Mouse (Mus musculus): ENCODE results near the gene Gal3st3. TPM values are rescaled to one million over a fixed set of nuclear protein-coding genes. Genes with fewer than 3 reads are reported as not detected.

Gene Gal3st3
- polyA plus RNA-seq (2014; fragmentation: Nextera tagmentation; extraction: Ambion mirVana) = 6.4 and 6.7 TPM in 2 replicates

GRCm38 (mm10) chr19:5297903-5298800 is at the start of gene Gal3st3:
TSS of gene Gal3st3 (plus strand) at chr19:5298331.
- ATAC-seq (ENCODE audit: insufficient number of reproducible peaks, insufficient read depth, low FRiP score, low read depth) = no peak
- H3K4me1 ChIP-seq (ENCODE audit: control insufficient read depth in 2 of 2, insufficient read depth in 2 of 2, low read length in 2 of 2) = peaks cover 12 to 29% of the 10 kb centered on the region in 2 experiments
- peaks cover 11% of the 10 kb centered on the region for H3K36me3 ChIP-seq (ENCODE audit: control insufficient read depth, insufficient read depth, low read length)
- peak within 1 kb of the TSS; percentile 21 to 64; a peak in 3 of 4 replicates for H3K27ac ChIP-seq (replicated peaks in 1 of 2; ENCODE audit: control insufficient read depth in 1 of 2, insufficient read depth in 1 of 2, low read depth in 2 of 2, low read length in 2 of 2)
- peak within 1 kb of the TSS; percentile 75 for H3K9ac ChIP-seq (ENCODE audit: low read length)
- H3K4me2 ChIP-seq (ENCODE audit: low read length) = peak within 1 kb of the TSS; percentile 88
- WGBS = 7% methylated on average over 32 of the region's 32 CpGs
- H3K4me3 ChIP-seq (ENCODE audit: control insufficient read depth in 1 of 2, insufficient read depth in 1 of 2, low read depth in 1 of 2, low read length in 2 of 2) = peak within 1 kb of the TSS; percentile 48 to 49
- H3K9me3 ChIP-seq (ENCODE audit: control insufficient read depth, low read length) = no peaks in the 10 kb centered on the region
- H3K27me3 ChIP-seq (ENCODE audit: control insufficient read depth, insufficient read depth, low read length) = no peaks in the 10 kb centered on the region

- WGBS = 52% methylated on average over 3 of the region's 3 CpGs
- H3K9ac ChIP-seq (ENCODE audit: low read length) = no peak overlapping the region
- no peak for ATAC-seq (ENCODE audit: insufficient number of reproducible peaks, insufficient read depth, low FRiP score, low read depth)
- no peaks in the 10 kb centered on the region for H3K9me3 ChIP-seq (ENCODE audit: control insufficient read depth, low read length)
- no peak overlapping the region for H3K4me3 ChIP-seq (ENCODE audit: control insufficient read depth in 1 of 2, insufficient read depth in 1 of 2, low read depth in 1 of 2, low read length in 2 of 2)
- H3K4me2 ChIP-seq (ENCODE audit: low read length) = no peak overlapping the region
- no peaks in the 10 kb centered on the region for H3K36me3 ChIP-seq (ENCODE audit: control insufficient read depth, insufficient read depth, low read length)
- H3K4me1 ChIP-seq (ENCODE audit: control insufficient read depth in 2 of 2, insufficient read depth in 2 of 2, low read length in 2 of 2) = peaks cover 0 to 13% of the 10 kb centered on the region in 2 experiments; a peak in 2 of 4 replicates
- H3K27ac ChIP-seq (replicated peaks in 1 of 2; ENCODE audit: control insufficient read depth in 1 of 2, insufficient read depth in 1 of 2, low read depth in 2 of 2, low read length in 2 of 2) = no peak overlapping the region
- no peaks in the 10 kb centered on the region for H3K27me3 ChIP-seq (ENCODE audit: control insufficient read depth, insufficient read depth, low read length)
Measured at GRCm38 (mm10) chr19:5257140-5257539, 41.0 kb upstream of the Gal3st3 start.

GRCm38 (mm10) chr19:5267015-5267414 is 31.1 kb upstream of the Gal3st3 start:
- H3K9me3 ChIP-seq (ENCODE audit: control insufficient read depth, low read length) = no peaks in the 10 kb centered on the region
- H3K4me1 ChIP-seq (ENCODE audit: control insufficient read depth in 2 of 2, insufficient read depth in 2 of 2, low read length in 2 of 2) = peaks cover under 1 to 52% of the 10 kb centered on the region in 2 experiments; a peak in 3 of 4 replicates
- no peaks in the 10 kb centered on the region for H3K36me3 ChIP-seq (ENCODE audit: control insufficient read depth, insufficient read depth, low read length)
- no peak overlapping the region for H3K4me2 ChIP-seq (ENCODE audit: low read length)
- no peak overlapping the region for H3K9ac ChIP-seq (ENCODE audit: low read length)
- H3K27me3 ChIP-seq (ENCODE audit: control insufficient read depth, insufficient read depth, low read length) = no peaks in the 10 kb centered on the region
- 86% methylated on average over 5 of the region's 5 CpGs for WGBS
- no peak overlapping the region for H3K27ac ChIP-seq (replicated peaks in 1 of 2; ENCODE audit: control insufficient read depth in 1 of 2, insufficient read depth in 1 of 2, low read depth in 2 of 2, low read length in 2 of 2)
- no peak overlapping the region for H3K4me3 ChIP-seq (ENCODE audit: control insufficient read depth in 1 of 2, insufficient read depth in 1 of 2, low read depth in 1 of 2, low read length in 2 of 2)
- ATAC-seq (ENCODE audit: insufficient number of reproducible peaks, insufficient read depth, low FRiP score, low read depth) = no peak

- ATAC-seq (ENCODE audit: insufficient number of reproducible peaks, insufficient read depth, low FRiP score, low read depth) = no peak
- Histone ChIP-seq H3K36me3 (ENCODE audit: control insufficient read depth, insufficient read depth, low read length) (no peaks in the 10 kb centered on the region), H3K27me3 (ENCODE audit: control insufficient read depth, insufficient read depth, low read length) (no peaks in the 10 kb centered on the region), H3K4me3 (ENCODE audit: control insufficient read depth in 1 of 2, insufficient read depth in 1 of 2, low read depth in 1 of 2, low read length in 2 of 2) (no peak overlapping the region), H3K4me1 (ENCODE audit: control insufficient read depth in 2 of 2, insufficient read depth in 2 of 2, low read length in 2 of 2) (peaks cover 2 to 55% of the 10 kb centered on the region in 2 experiments; a peak in 3 of 4 replicates), H3K9ac (ENCODE audit: low read length) (no peak overlapping the region), H3K9me3 (ENCODE audit: control insufficient read depth, low read length) (no peaks in the 10 kb centered on the region), H3K27ac (replicated peaks in 1 of 2; ENCODE audit: control insufficient read depth in 1 of 2, insufficient read depth in 1 of 2, low read depth in 2 of 2, low read length in 2 of 2) (no peak overlapping the region), H3K4me2 (ENCODE audit: low read length) (no peak overlapping the region)
Measured at GRCm38 (mm10) chr19:5268017-5268416, 30.1 kb upstream of the Gal3st3 start.

- Histone ChIP-seq H3K36me3 (ENCODE audit: control insufficient read depth, insufficient read depth, low read length) (peaks cover 1% of the 10 kb centered on the region), H3K4me3 (ENCODE audit: control insufficient read depth in 1 of 2, insufficient read depth in 1 of 2, low read depth in 1 of 2, low read length in 2 of 2) (no peak overlapping the region), H3K27ac (replicated peaks in 1 of 2; ENCODE audit: control insufficient read depth in 1 of 2, insufficient read depth in 1 of 2, low read depth in 2 of 2, low read length in 2 of 2) (no peak overlapping the region), H3K9ac (ENCODE audit: low read length) (no peak overlapping the region), H3K27me3 (ENCODE audit: control insufficient read depth, insufficient read depth, low read length) (no peaks in the 10 kb centered on the region), H3K4me2 (ENCODE audit: low read length) (no peak overlapping the region), H3K4me1 (ENCODE audit: control insufficient read depth in 2 of 2, insufficient read depth in 2 of 2, low read length in 2 of 2) (peaks cover 5 to 62% of the 10 kb centered on the region in 2 experiments), H3K9me3 (ENCODE audit: control insufficient read depth, low read length) (no peaks in the 10 kb centered on the region)
- 80% methylated on average over 3 of the region's 3 CpGs for WGBS
- ATAC-seq (ENCODE audit: insufficient number of reproducible peaks, insufficient read depth, low FRiP score, low read depth) = no peak
Measured at GRCm38 (mm10) chr19:5268875-5269274, 29.3 kb upstream of the Gal3st3 start.

GRCm38 (mm10) chr19:5269392-5269791 is 28.7 kb upstream of the Gal3st3 start:
- no peak overlapping the region for H3K27ac ChIP-seq (replicated peaks in 1 of 2; ENCODE audit: control insufficient read depth in 1 of 2, insufficient read depth in 1 of 2, low read depth in 2 of 2, low read length in 2 of 2)
- no peak overlapping the region for H3K9ac ChIP-seq (ENCODE audit: low read length)
- H3K9me3 ChIP-seq (ENCODE audit: control insufficient read depth, low read length) = no peaks in the 10 kb centered on the region
- WGBS = 29% methylated on average over 5 of the region's 5 CpGs
- H3K4me3 ChIP-seq (ENCODE audit: control insufficient read depth in 1 of 2, insufficient read depth in 1 of 2, low read depth in 1 of 2, low read length in 2 of 2) = no peak overlapping the region
- no peak overlapping the region for H3K4me2 ChIP-seq (ENCODE audit: low read length)
- ATAC-seq (ENCODE audit: insufficient number of reproducible peaks, insufficient read depth, low FRiP score, low read depth) = no peak
- H3K36me3 ChIP-seq (ENCODE audit: control insufficient read depth, insufficient read depth, low read length) = peaks cover 6% of the 10 kb centered on the region
- H3K27me3 ChIP-seq (ENCODE audit: control insufficient read depth, insufficient read depth, low read length) = no peaks in the 10 kb centered on the region
- H3K4me1 ChIP-seq (ENCODE audit: control insufficient read depth in 2 of 2, insufficient read depth in 2 of 2, low read length in 2 of 2) = peaks cover 7 to 66% of the 10 kb centered on the region in 2 experiments

GRCm38 (mm10) chr19:5271430-5271829 is 26.7 kb upstream of the Gal3st3 start:
- Histone ChIP-seq H3K36me3 (ENCODE audit: control insufficient read depth, insufficient read depth, low read length) (peaks cover 27% of the 10 kb centered on the region), H3K4me2 (ENCODE audit: low read length) (peak overlapping the region; percentile 88), H3K9me3 (ENCODE audit: control insufficient read depth, low read length) (no peaks in the 10 kb centered on the region), H3K27me3 (ENCODE audit: control insufficient read depth, insufficient read depth, low read length) (no peaks in the 10 kb centered on the region), H3K27ac (replicated peaks in 1 of 2; ENCODE audit: control insufficient read depth in 1 of 2, insufficient read depth in 1 of 2, low read depth in 2 of 2, low read length in 2 of 2) (no peak overlapping the region), H3K4me3 (ENCODE audit: control insufficient read depth in 1 of 2, insufficient read depth in 1 of 2, low read depth in 1 of 2, low read length in 2 of 2) (peak overlapping the region in 1 of 2 experiments; percentile 97; a peak in 2 of 4 replicates), H3K9ac (ENCODE audit: low read length) (peak overlapping the region; percentile 92), H3K4me1 (ENCODE audit: control insufficient read depth in 2 of 2, insufficient read depth in 2 of 2, low read length in 2 of 2) (peaks cover 7 to 60% of the 10 kb centered on the region in 2 experiments)
- 57% methylated on average over 1 of the region's 1 CpGs for WGBS
- ATAC-seq (ENCODE audit: insufficient number of reproducible peaks, insufficient read depth, low FRiP score, low read depth) = no peak
